Mouse (Mus musculus): ENCODE data around the gene Ift81.

GRCm38 (mm10) chr5:122507396-122507795 is 106.9 kb downstream of the Ift81 start:
- TF ChIP-seq CTCF (IDR thresholded peaks at IDR 0.05; ENCODE audit: low read depth) = no peak
- no peak for TF ChIP-seq EP300 (IDR thresholded peaks at IDR 0.05; ENCODE audit: low read depth)
